Mouse (Mus musculus) inflammation-experienced regulatory T-cells, adult 6 months (primary cell): ENCODE results near the gene Ptprg. TPM values are rescaled to one million over a fixed set of nuclear protein-coding genes. Genes with fewer than 3 reads are reported as not detected.

Experiments
- ATAC-seq: one replicate; pipeline ENCODE4 v1.8.0; 2017
- polyA plus RNA-seq, 3 experiments: library from polyadenylated mRNA; unstranded; fragments of 100-300 nt; shearing (Covaris generic); gene quantifications; one replicate each; pipeline ENCODE4 v1.2.1; 2017

The Ptprg gene
- polyA plus RNA-seq, 3 experiments from 2014 or later: 0.24 TPM; not detected in 2

- ATAC-seq: no peak
These were observed 67.0 kb downstream of the Ptprg start for GRCm38 (mm10) chr14:11620314-11620713.

GRCm38 (mm10) chr14:11620962-11621568, 67.7 kb downstream of the Ptprg start:
- ATAC-seq: no peak

GRCm38 (mm10) chr14:11623576-11623975, 70.2 kb downstream of the Ptprg start:
- no peak for ATAC-seq

GRCm38 (mm10) chr14:11630736-11631135, 77.4 kb downstream of the Ptprg start:
- ATAC-seq: no peak

GRCm38 (mm10) chr14:11631505-11631904, 78.2 kb downstream of the Ptprg start:
- no peak for ATAC-seq

- ATAC-seq: no peak
These were observed 84.3 kb downstream of the Ptprg start for GRCm38 (mm10) chr14:11637673-11638072.

- no peak for ATAC-seq
These were observed 86.0 kb downstream of the Ptprg start for GRCm38 (mm10) chr14:11639366-11639765.

GRCm38 (mm10) chr14:11640372-11640771, 87.0 kb downstream of the Ptprg start:
- ATAC-seq: no peak

GRCm38 (mm10) chr14:11640996-11641395, 87.7 kb downstream of the Ptprg start:
- ATAC-seq: no peak

GRCm38 (mm10) chr14:11642977-11643376, 89.6 kb downstream of the Ptprg start:
- ATAC-seq: no peak

- no peak for ATAC-seq
These were observed 104.0 kb downstream of the Ptprg start for GRCm38 (mm10) chr14:11657374-11657773.

- no peak for ATAC-seq
These were observed 110.4 kb downstream of the Ptprg start for GRCm38 (mm10) chr14:11663661-11664215.

GRCm38 (mm10) chr14:11664302-11664701, 111.0 kb downstream of the Ptprg start:
- ATAC-seq: no peak

- ATAC-seq: no peak
These were observed 111.7 kb downstream of the Ptprg start for GRCm38 (mm10) chr14:11665046-11665445.

GRCm38 (mm10) chr14:11667762-11668161, 114.4 kb downstream of the Ptprg start:
- ATAC-seq: no peak

- ATAC-seq: no peak
These were observed 117.5 kb downstream of the Ptprg start for GRCm38 (mm10) chr14:11670847-11671246.

- no peak for ATAC-seq
These were observed 119.7 kb downstream of the Ptprg start for GRCm38 (mm10) chr14:11672981-11673547.

- ATAC-seq: no peak
These were observed 124.9 kb downstream of the Ptprg start for GRCm38 (mm10) chr14:11678201-11678600.

- ATAC-seq: no peak
These were observed 126.4 kb downstream of the Ptprg start for GRCm38 (mm10) chr14:11679741-11680140.

GRCm38 (mm10) chr14:11680621-11681020, 127.3 kb downstream of the Ptprg start:
- no peak for ATAC-seq

- ATAC-seq: no peak
These were observed 129.1 kb downstream of the Ptprg start for GRCm38 (mm10) chr14:11682441-11682840.

- no peak for ATAC-seq
These were observed 130.2 kb downstream of the Ptprg start for GRCm38 (mm10) chr14:11683386-11684081.

- no peak for ATAC-seq
These were observed 130.8 kb downstream of the Ptprg start for GRCm38 (mm10) chr14:11684104-11684503.

GRCm38 (mm10) chr14:11687541-11687940, 134.2 kb downstream of the Ptprg start:
- ATAC-seq: no peak
